Mouse (Mus musculus) CH12.LX (cell line): ENCODE results near the gene Pth1r.

Experiments used
- CHD2 ChIP-seq: IDR thresholded peaks from 2 replicates; pipeline ENCODE4 v1.6.1; 2011; ENCODE audit warnings: low read length, improper control_type of control experiment
- CTCF ChIP-seq, 2 experiments: IDR thresholded peaks in 1 of 2; conservative IDR thresholded peaks in 1 of 2; 2 replicates each; pipeline ENCODE4 v1.5.1; 2011 to 2012; ENCODE audit warnings: low read depth in 2 of 2, low read length in 2 of 2, improper control_type of control experiment in 1 of 2, inconsistent platforms in 1 of 2, mild to moderate bottlenecking in 1 of 2, moderate library complexity in 1 of 2
- ELF1 ChIP-seq: IDR thresholded peaks from 2 replicates; pipeline ENCODE4 v1.6.1; 2014; ENCODE audit warnings: low read depth, mild to moderate bottlenecking, inconsistent platforms, low read length, improper control_type of control experiment
- KAT2A ChIP-seq: IDR thresholded peaks from 2 replicates; pipeline ENCODE4 v1.6.1; 2012; ENCODE audit warnings: low read length, improper control_type of control experiment, inconsistent platforms; ENCODE audit not compliant: insufficient replicate concordance
- MAX ChIP-seq: IDR thresholded peaks from 2 replicates; pipeline ENCODE4 v1.6.1; 2011; ENCODE audit warnings: low read length, improper control_type of control experiment
- MEF2A ChIP-seq: IDR thresholded peaks from 2 replicates; pipeline ENCODE4 v1.6.1; 2014; ENCODE audit warnings: low read depth, mild to moderate bottlenecking, inconsistent platforms, low read length, improper control_type of control experiment, borderline replicate concordance
- POLR2A ChIP-seq: IDR thresholded peaks from 2 replicates; pipeline ENCODE4 v1.6.1; 2011; ENCODE audit warnings: low read depth, mild to moderate bottlenecking, improper control_type of control experiment, low read length
- SMC3 ChIP-seq: IDR thresholded peaks from 2 replicates; pipeline ENCODE4 v1.6.1; 2011; ENCODE audit warnings: low read depth, low read length, improper control_type of control experiment
- TCF12 ChIP-seq: IDR thresholded peaks from 2 replicates; pipeline ENCODE4 v1.6.1; 2014; ENCODE audit warnings: low read depth, mild to moderate bottlenecking, inconsistent platforms, low read length, improper control_type of control experiment
- USF1 ChIP-seq: IDR thresholded peaks from 2 replicates; pipeline ENCODE4 v1.6.1; 2014; ENCODE audit warnings: low read depth, mild to moderate bottlenecking, inconsistent platforms, low read length, improper control_type of control experiment

- TF ChIP-seq CTCF (conservative IDR thresholded peaks at IDR 0.05 in 1 of 2, IDR thresholded peaks at IDR 0.05 in 1 of 2; ENCODE audit: low read depth in 2 of 2, low read length in 2 of 2): no peak
- no peak for TF ChIP-seq SMC3
- TF ChIP-seq USF1: no peak
- TF ChIP-seq CHD2: no peak
- no peak for TF ChIP-seq MAX
- TF ChIP-seq ELF1: no peak
- no peak for TF ChIP-seq TCF12
- TF ChIP-seq MEF2A: no peak
- no peak for TF ChIP-seq POLR2A
- no peak for TF ChIP-seq KAT2A
These were observed 61.8 kb downstream of the Pth1r start for GRCm38 (mm10) chr9:110685187-110685586.
